Mouse (Mus musculus) forebrain, embryonic 14.5 days (tissue): ENCODE data around the gene Mpnd. TPM values are rescaled to one million over a fixed set of nuclear protein-coding genes. Genes with fewer than 3 reads are reported as not detected.
A peak's percentile ranks its signal among the peaks of the same experiment; 100 is the strongest.

Source experiments
- ATAC-seq: fragments of 200-750 bp; cut with Nextera tagmentation; 2 replicates; pipeline ENCODE4 v1.8.0; 2017; ENCODE audit warnings: mild to moderate bottlenecking, moderate library complexity
- DNase-seq: peaks from one replicate; pipeline ENCODE4 v3.0.0-alpha.2; 2015; ENCODE audit warnings: low spot score
- H3K27ac ChIP-seq: fragments of 300-500 bp; sonication (generic); 2 replicates; pipeline ENCODE4 v1.5.1; 2014; ENCODE audit warnings: low read depth, mild to moderate bottlenecking, control low read depth, low read length, moderate library complexity
- H3K27me3 ChIP-seq: fragments of 300-500 bp; sonication (generic); replicated peaks from 2 replicates; pipeline ENCODE4 v1.6.1; 2014; ENCODE audit warnings: low read length, control low read depth, mixed read lengths; ENCODE audit not compliant: control insufficient read depth, insufficient read depth
- H3K36me3 ChIP-seq: fragments of 300-500 bp; sonication (generic); 2 replicates; pipeline ENCODE4 v1.6.1; 2014; ENCODE audit warnings: low read length, control low read depth; ENCODE audit not compliant: control insufficient read depth, insufficient read depth
- H3K4me1 ChIP-seq: fragments of 300-500 bp; sonication (generic); 2 replicates; pipeline ENCODE4 v1.6.1; 2014; ENCODE audit warnings: antibody characterized with exemption, low read length, control low read depth; ENCODE audit not compliant: control insufficient read depth, insufficient read depth
- H3K4me2 ChIP-seq: fragments of 300-500 bp; sonication (generic); 2 replicates; pipeline ENCODE4 v1.6.1; 2014; ENCODE audit warnings: mild to moderate bottlenecking, control low read depth, low read length
- H3K4me3 ChIP-seq: fragments of 300-500 bp; sonication (generic); 2 replicates; pipeline ENCODE4 v1.5.1; 2014; ENCODE audit warnings: low read depth, low read length, control low read depth
- H3K9ac ChIP-seq: fragments of 300-500 bp; sonication (generic); 2 replicates; pipeline ENCODE4 v1.6.1; 2014; ENCODE audit warnings: mild to moderate bottlenecking, low read length, control low read depth, moderate library complexity
- H3K9me3 ChIP-seq: fragments of 300-500 bp; sonication (generic); replicated peaks from 2 replicates; pipeline ENCODE4 v1.6.1; 2016; ENCODE audit warnings: low read length, control low read depth, mixed read lengths; ENCODE audit not compliant: control insufficient read depth
- WGBS: fragments of 180-500 bp; shearing (Covaris S2); extraction: QIAGEN DNeasy Blood & Tissue Kit; methylation state at CpG from one replicate; pipeline ENCODE4 v1.1.7; 2014; 5-methylcytosine and 5-hydroxymethylcytosine counted together
- polyA plus RNA-seq: library from polyadenylated mRNA; unstranded; fragments of >200 nt; fragmentation: Nextera tagmentation; extraction: Ambion mirVana; gene quantifications from 2 replicates; pipeline ENCODE4 v1.2.1, GENCODE M21; 2014

Gene Mpnd
- polyA plus RNA-seq, 1 experiment from 2014 or later: 170 TPM

GRCm38 (mm10) chr17:56022131-56022988 is 16.8 kb downstream of the Mpnd start:
- Histone ChIP-seq H3K4me1 (no peaks in the 10 kb centered on the region), H3K4me2 (no peak overlapping the region), H3K27me3 (no peaks in the 10 kb centered on the region), H3K36me3 (peaks cover 32% of the 10 kb centered on the region), H3K27ac (0 out of 2 replicates have a peak overlapping the region, but pooled peaks have one; percentile 10), H3K4me3 (no peak overlapping the region), H3K9me3 (no peaks in the 10 kb centered on the region), H3K9ac (no peak overlapping the region)
- 64% methylated on average over 2 of the region's 2 CpGs for WGBS
- DNase-seq (no peak), ATAC-seq (no peak)

GRCm38 (mm10) chr17:56022989-56023290 is 17.4 kb downstream of the Mpnd start:
- Histone ChIP-seq H3K9ac (no peak overlapping the region), H3K9me3 (no peaks in the 10 kb centered on the region), H3K27ac (no peak overlapping the region), H3K4me3 (no peak overlapping the region), H3K27me3 (no peaks in the 10 kb centered on the region), H3K36me3 (peaks cover 26% of the 10 kb centered on the region), H3K4me1 (no peaks in the 10 kb centered on the region), H3K4me2 (no peak overlapping the region)
- DNase-seq (no peak), ATAC-seq (no peak)
- 87% methylated on average over 4 of the region's 4 CpGs for WGBS

- DNase-seq: no peak
- no peak overlapping the region for H3K27ac ChIP-seq
- no peak for ATAC-seq
- H3K4me3 ChIP-seq: no peak overlapping the region
- WGBS: 92% methylated on average over 5 of the region's 5 CpGs
- H3K27me3 ChIP-seq: no peaks in the 10 kb centered on the region
- no peaks in the 10 kb centered on the region for H3K4me1 ChIP-seq
- no peak overlapping the region for H3K9ac ChIP-seq
- H3K36me3 ChIP-seq: peaks cover 23% of the 10 kb centered on the region
- no peak overlapping the region for H3K4me2 ChIP-seq
- no peaks in the 10 kb centered on the region for H3K9me3 ChIP-seq
Observed at GRCm38 (mm10) chr17:56023386-56023785, 17.9 kb downstream of the Mpnd start.

- WGBS: 78% methylated on average over 2 of the region's 2 CpGs
- peaks cover 24% of the 10 kb centered on the region for H3K36me3 ChIP-seq
- ATAC-seq (no peak), DNase-seq (no peak)
- no peaks in the 10 kb centered on the region for H3K27me3 ChIP-seq
- H3K4me2 ChIP-seq: no peak overlapping the region
- H3K27ac ChIP-seq: no peak overlapping the region
- no peak overlapping the region for H3K9ac ChIP-seq
- H3K9me3 ChIP-seq: no peaks in the 10 kb centered on the region
- no peaks in the 10 kb centered on the region for H3K4me1 ChIP-seq
- H3K4me3 ChIP-seq: no peak overlapping the region
Observed at GRCm38 (mm10) chr17:56024476-56024875, 19.0 kb downstream of the Mpnd start.

GRCm38 (mm10) chr17:56024931-56025330 is 19.4 kb downstream of the Mpnd start:
- H3K9ac ChIP-seq: no peak overlapping the region
- H3K9me3 ChIP-seq: no peaks in the 10 kb centered on the region
- H3K4me1 ChIP-seq: no peaks in the 10 kb centered on the region
- H3K27ac ChIP-seq: no peak overlapping the region
- H3K36me3 ChIP-seq: peaks cover 22% of the 10 kb centered on the region
- H3K4me2 ChIP-seq: no peak overlapping the region
- DNase-seq (no peak), ATAC-seq (no peak)
- WGBS: 80% methylated on average over 5 of the region's 5 CpGs
- no peaks in the 10 kb centered on the region for H3K27me3 ChIP-seq
- H3K4me3 ChIP-seq: no peak overlapping the region

DNA sequence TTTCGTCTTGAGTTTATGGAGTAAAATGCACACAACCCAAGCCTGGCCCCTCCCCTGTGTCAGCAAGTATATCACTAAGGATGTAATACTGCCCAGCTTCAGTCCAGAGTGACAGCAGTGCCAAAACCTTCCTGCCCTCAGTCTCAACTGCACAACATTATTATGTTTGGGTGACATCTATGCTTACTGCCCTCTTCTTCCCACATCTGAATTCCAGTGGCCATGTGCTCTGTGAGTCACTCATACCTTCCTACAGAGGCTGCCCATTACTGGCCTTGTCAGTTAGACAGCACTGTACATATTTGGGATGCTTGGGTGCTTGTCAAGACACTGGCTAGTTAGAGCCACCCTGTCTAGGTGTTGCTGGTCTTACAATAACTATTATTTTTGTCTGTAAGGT is 20.8 kb downstream of the Mpnd start:
- no peak for DNase-seq
- Histone ChIP-seq H3K27ac (no peak overlapping the region), H3K9me3 (no peaks in the 10 kb centered on the region), H3K27me3 (no peaks in the 10 kb centered on the region), H3K4me1 (no peaks in the 10 kb centered on the region), H3K4me2 (no peak overlapping the region), H3K36me3 (peaks cover 25% of the 10 kb centered on the region), H3K4me3 (no peak overlapping the region), H3K9ac (no peak overlapping the region)
- 100% methylated on average over 1 of the region's 1 CpGs for WGBS
- no peak for ATAC-seq

DNA sequence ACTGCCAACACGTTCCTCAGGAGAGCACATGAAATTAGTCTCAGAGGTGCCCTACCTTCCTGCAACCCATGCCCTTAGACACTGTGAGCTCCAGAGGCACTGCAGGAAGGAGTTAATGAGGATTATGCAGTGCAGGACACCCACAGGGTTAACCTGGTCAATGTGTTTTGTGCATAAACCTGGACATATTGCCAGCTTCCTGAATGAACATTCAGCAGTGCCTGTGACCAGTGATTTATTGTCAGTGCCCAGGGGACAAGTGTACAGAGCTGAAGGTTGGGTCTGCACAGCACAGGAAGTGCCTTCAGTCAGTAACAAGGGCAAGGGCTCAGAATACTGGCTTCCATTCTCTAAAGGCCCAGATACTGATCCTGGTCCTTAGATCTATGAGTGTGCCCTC is 21.4 kb downstream of the Mpnd start:
- Histone ChIP-seq H3K36me3 (peaks cover 25% of the 10 kb centered on the region), H3K4me3 (no peak overlapping the region), H3K4me1 (no peaks in the 10 kb centered on the region), H3K4me2 (no peak overlapping the region), H3K9ac (no peak overlapping the region), H3K27ac (no peak overlapping the region), H3K9me3 (no peaks in the 10 kb centered on the region), H3K27me3 (no peaks in the 10 kb centered on the region)
- DNase-seq (no peak), ATAC-seq (no peak)
- WGBS: 87% methylated on average over 1 of the region's 1 CpGs

- Histone ChIP-seq H3K4me2 (no peak overlapping the region), H3K4me1 (no peaks in the 10 kb centered on the region), H3K27ac (no peak overlapping the region), H3K4me3 (no peak overlapping the region), H3K27me3 (no peaks in the 10 kb centered on the region), H3K36me3 (peaks cover 25% of the 10 kb centered on the region), H3K9ac (no peak overlapping the region), H3K9me3 (no peaks in the 10 kb centered on the region)
- DNase-seq: no peak
- 92% methylated on average over 5 of the region's 5 CpGs for WGBS
- no peak for ATAC-seq
Observed at GRCm38 (mm10) chr17:56027801-56028441, 22.4 kb downstream of the Mpnd start.

DNA sequence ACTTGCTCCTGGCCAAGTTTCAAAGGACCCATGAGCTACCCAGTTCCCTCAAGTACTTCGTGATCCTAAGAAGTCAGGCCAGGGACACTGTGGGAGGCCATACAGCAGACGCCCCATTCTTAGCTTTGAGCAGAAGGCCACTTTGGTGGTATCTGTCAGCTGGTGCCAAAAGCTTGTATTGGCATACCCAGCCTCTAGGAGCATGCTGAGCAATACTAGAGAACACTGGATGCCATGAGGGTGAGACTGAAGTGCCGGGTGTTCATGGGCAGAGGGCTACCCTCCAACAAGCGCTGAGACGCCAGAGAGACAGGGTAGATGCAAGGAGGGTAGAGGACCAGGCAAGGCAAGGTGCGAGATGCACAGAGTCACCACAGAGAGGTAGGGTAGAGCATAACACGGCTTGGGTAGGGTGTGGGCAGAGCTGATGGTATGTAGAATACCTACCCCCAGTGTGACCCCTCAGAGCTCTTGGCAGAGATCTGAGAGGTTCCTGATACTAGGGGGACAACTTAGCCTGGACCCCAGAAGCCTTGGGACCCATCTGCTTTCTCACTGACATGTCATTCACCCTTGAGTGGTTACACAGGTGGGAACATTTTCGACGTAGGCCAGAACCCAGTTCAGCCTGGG is 24.8 kb downstream of the Mpnd start:
- Histone ChIP-seq H3K27ac (no peak overlapping the region), H3K4me3 (no peak overlapping the region), H3K27me3 (no peaks in the 10 kb centered on the region), H3K4me2 (no peak overlapping the region), H3K4me1 (peaks cover 4% of the 10 kb centered on the region; the same call in 1 of the 2 replicates), H3K36me3 (peaks cover 42% of the 10 kb centered on the region), H3K9ac (no peak overlapping the region), H3K9me3 (no peaks in the 10 kb centered on the region)
- WGBS: 92% methylated on average over 9 of the region's 9 CpGs
- DNase-seq (no peak), ATAC-seq (no peak)
